Mouse (Mus musculus): ENCODE measurements around the gene Akr7a5.
A peak's percentile ranks its signal among the peaks of the same experiment; 100 is the strongest.

Gene Akr7a5

DNA sequence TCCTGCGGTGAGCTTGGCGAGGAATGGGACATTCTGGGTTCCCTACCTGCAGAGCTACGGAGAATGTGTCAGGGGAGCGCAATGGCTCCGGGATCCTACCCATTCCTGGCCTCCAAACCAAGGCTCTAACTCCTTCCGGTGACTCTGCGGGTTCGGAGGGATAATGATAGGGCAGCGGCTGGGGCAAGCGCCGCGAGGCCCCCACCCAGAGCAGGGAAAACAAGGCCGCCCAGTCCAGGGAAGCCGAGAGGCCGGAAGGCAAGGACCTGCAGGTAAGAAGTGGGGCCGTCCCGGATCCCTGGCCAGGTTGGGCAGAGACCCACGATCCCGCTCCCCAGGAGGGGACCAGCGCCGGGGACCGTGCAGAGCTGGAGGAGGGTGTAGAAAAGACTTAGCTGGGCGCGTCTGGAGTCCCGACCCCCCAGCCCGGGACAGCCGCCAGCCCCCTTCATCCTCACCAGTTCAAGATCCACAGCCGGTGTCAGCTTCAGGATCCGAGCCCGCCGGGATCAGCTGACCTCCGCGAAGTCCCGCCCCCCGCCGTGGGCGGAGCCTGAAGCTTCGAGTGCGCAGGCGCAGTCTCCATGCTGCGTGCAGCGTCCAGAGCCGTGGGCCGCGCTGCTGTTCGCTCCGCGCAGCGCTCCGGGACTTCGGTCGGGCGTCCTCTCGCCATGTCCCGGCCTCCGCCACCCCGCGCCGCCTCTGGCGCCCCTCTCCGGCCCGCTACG, at the start of gene Akr7a5, which contains the start of gene Pqlc2:
TSS of gene Akr7a5 (plus strand) at position 574 of the 728 bp plus-strand sequence.
TSS of gene Pqlc2 (minus strand) at position 538 of the 728 bp plus-strand sequence.
- DNase-seq (ENCODE audit: low read depth, low spot score), result peak; percentile 87

- no peak for DNase-seq (ENCODE audit: low read depth, low spot score)
Observed at GRCm38 (mm10) chr4:139262981-139263380, 47.6 kb upstream of the Akr7a5 start.

GRCm38 (mm10) chr4:139265783-139266499, 44.6 kb upstream of the Akr7a5 start:
- DNase-seq (ENCODE audit: low read depth, low spot score), result no peak

DNA sequence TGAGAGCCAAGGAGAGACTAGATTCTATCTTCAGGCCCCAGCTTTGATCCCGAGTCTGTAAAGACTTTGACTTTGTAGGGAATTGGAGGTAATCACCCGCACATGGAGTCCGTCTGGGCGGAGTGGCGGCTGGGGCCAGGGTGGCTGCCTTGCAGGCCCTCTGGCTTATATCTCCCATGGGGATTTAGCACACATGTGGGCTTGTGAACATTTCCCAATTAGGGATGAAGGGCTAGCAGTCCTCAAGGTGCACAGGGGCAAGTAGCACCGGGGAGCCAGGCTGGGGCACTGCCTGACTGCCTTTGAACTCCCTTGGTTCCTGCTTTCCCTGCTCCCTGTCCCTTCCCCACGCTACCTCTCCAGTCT, 44.1 kb upstream of the Akr7a5 start:
- no peak for DNase-seq (ENCODE audit: low read depth, low spot score)

DNA sequence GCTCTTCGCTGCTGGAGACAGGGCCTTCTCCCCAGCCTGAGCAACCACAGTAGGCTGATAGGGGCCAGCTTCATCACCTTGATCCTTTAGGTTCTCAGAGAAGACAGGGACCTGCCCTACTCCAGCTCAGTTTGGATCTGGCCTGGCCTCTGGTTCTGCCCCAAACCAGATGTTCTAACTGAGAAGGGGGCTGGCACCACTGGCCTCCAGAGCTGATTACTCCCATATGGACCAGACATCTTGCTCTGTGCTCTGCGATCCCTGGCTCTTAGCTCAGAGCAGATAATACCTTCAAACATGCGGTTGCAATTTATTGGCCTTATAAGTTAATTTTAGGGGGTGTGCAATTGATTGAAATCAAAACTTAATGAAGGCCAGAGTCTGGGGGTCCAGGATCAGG, 43.2 kb upstream of the Akr7a5 start:
- no peak for DNase-seq (ENCODE audit: low read depth, low spot score)

DNA sequence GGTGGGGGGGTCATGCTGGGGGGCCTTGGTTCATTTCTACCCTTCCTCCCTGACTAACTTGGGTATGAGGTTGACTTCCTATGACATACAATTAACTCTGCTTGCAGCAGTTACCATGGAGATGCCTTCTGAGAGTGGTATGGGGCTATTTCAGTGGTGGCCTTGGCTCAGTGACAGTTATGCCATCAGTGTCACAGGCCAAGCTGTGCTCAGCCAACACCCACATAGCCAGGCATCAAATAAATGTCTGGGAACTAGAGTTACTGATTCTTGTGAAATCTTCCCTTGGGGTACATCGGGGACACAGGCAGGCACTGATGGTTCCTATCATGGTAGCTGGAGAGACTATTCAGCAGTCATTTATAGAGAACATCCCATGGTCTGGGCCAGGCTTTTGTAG, 42.3 kb upstream of the Akr7a5 start:
- no peak for DNase-seq (ENCODE audit: low read depth, low spot score)

DNA sequence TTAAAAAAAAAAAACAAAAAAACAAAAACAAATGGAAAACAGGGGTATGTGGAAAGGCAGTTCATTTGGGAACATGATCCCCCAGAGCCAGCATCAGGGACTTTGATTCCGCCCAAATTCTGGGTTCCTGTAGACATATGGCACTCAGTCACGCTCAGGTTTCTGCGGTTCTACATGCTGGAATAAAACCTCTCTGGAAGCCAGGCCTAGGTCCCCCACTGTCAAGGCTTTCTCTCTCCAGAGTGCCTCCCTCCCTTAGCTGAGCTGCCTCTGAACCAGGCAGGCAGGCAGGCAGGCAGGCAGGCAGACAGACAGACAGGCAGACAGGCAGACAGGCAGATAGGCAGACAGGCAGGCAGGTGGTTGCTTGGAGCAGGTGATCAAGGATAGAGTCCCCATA, 40.4 kb upstream of the Akr7a5 start:
- no peak for DNase-seq (ENCODE audit: low read depth, low spot score)

GRCm38 (mm10) chr4:139271562-139271961, 39.0 kb upstream of the Akr7a5 start:
- no peak for DNase-seq (ENCODE audit: low read depth, low spot score)

DNA sequence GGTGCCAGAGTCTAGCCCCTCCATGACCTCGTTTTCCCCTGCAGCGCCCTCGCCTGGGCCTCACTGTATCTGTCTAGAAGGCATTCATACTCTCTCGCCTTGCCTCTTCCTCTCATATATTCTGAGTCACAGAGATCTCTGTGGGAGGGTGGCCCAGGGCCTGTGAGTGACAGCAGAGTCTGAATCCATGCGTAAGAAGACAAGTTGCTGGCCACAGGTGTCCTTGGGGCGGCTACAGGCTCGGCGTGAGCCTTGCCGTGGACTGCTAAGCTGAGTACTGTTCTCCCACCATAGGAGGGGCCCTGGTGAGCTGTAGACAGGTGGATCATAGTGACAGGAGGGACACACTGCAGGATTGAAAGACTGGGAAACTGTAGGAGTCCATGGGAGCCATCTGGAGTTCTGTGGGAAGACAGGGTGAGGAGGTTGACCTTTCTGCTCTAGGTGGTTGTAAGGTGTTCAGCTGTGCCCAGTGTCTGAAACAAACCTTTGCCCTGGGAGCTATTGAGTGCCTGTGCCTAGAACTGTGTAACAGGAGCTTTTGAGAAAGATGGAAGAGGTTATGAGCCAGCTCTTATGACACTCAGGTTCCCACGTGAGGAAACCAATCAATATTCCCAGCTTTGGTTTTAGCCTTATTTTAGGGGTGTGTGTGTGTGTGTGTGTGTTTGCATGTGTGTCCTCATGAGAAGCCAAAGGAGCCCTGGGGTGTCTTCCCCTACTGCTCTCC, 37.4 kb upstream of the Akr7a5 start:
- no peak for DNase-seq (ENCODE audit: low read depth, low spot score)

DNA sequence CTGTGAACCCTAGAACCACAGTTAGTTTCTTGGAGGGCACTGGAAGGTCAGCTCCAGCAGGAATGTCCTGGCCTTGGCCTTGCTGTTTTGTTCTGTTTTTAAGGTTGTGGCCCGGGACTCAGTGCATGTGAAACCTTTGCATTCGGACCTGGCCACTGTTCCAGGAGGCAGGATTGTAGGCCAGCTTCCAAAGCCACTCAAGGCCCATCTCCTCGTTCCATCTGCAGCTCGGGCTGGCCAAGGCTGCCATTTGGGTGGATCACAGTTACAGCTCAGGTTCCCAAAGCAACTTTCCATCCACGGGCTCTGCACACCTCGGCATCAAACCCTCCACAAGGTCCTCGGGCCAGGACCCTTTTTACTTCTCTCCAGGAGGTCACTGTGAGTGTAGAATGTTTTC, 36.0 kb upstream of the Akr7a5 start:
- DNase-seq (ENCODE audit: low read depth, low spot score), result no peak

DNA sequence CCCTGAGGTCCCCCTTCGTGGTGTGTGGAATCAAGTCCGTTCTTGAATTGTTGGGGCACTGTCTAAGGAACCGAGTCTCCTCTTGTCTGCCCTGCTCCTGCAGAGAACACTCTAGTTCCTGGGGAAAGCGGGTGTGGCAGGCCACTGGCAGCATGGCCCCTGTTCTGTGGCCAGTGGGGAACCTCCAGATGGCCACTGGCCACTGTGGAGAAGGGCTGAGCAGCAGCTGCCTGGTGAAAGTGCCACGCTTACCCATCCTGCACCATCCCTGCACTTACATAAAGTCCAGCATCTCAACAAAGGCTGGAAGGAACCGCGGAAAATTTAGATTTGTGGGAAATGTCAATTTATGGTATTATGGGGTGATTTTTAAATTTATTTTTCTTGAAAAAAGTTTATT, 34.1 kb upstream of the Akr7a5 start:
- DNase-seq (ENCODE audit: low read depth, low spot score), result no peak

DNA sequence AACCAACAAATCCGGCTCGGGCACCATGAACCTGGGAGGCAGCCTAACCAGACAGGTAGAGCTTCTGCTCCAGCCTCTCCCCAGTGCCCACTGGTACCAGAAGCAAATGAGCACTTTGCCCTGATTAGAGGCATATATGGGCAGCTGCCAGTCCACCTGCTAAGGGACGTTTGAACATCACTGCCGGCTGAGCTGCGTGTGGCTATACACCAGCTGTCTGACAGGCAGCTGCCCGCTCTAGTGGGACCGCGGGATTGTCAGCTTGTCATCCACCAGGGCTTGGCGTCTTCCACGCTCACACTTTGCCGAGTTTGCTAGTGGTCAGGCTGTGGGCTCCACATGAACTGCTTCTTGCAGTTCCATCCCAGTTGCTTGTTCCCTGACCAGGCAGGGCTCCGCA, 30.0 kb upstream of the Akr7a5 start:
- DNase-seq (ENCODE audit: low read depth, low spot score), result no peak

DNA sequence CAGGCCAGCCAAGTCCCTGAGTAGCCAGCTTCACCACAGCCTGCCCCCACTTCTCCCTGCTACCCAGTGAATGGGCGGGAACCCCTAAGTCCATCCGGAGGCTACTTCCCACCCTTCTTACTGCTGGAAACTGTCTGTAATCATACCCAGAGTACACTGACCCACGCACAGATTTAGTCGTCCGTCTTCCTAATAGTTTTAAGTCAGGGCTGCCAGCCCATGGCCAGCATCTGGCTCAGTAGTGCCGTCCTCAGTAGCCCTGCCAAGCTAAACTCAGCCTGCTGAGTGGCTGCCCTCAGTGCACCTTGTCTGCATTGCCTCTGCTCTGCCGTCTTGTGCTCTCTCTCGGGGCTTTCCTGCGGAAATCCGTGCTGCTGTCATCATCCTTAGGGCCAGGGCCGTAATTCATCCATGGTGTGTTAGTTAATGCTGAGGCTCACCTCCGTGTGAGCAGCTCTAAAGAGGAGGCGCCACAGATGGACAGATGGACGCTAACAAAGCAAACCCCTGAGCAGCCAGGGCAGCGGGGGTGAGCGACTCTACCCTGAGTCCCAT, 28.7 kb upstream of the Akr7a5 start:
- no peak for DNase-seq (ENCODE audit: low read depth, low spot score)

GRCm38 (mm10) chr4:139282955-139283417, 27.6 kb upstream of the Akr7a5 start:
- no peak for DNase-seq (ENCODE audit: low read depth, low spot score)

GRCm38 (mm10) chr4:139284877-139285276, 25.7 kb upstream of the Akr7a5 start:
- DNase-seq (ENCODE audit: low read depth, low spot score), result no peak

GRCm38 (mm10) chr4:139286234-139286633, 24.3 kb upstream of the Akr7a5 start:
- no peak for DNase-seq (ENCODE audit: low read depth, low spot score)

- peak; percentile 80 for DNase-seq (ENCODE audit: low read depth, low spot score)
Observed at GRCm38 (mm10) chr4:139287122-139287863, 23.3 kb upstream of the Akr7a5 start.

DNA sequence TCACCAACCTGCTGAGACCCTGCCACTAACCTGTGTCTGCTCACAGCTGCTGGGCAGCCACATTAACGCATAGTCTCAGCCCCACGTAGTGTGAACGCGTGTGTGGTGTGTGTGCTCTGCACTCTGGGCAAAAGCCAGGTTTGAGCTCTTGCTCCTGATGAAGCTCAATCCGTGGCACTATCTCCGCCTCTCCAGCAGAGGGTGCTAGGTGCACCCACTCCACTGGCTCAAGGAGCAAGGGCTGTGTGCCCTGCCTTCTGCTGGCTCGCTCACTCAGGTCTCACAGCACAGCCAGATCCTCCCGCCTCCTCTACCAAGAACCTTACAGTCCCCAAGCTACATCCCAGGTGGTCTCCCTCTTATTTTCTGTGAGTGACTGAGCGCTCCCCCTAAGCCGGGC, 21.5 kb upstream of the Akr7a5 start:
- peak; percentile 62 for DNase-seq (ENCODE audit: low read depth, low spot score)

DNA sequence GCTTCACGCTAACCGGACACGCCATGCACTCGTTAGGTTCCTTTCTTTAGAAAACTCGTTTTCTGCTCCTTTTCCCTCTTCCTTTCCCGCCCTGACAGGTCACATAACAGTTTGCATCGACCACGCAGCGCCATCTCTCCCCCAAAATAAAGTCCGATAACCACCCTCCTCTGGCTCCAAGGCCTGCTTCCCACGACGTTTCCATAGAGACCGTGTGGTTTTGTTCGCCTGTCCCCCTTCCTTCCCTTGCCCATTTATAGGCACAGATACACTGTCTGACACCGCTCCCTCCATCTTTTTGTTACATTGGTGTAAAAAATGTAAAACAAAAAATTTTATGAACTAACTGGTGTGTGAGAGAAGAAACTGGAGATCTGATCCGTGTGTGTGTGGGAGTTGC, 19.4 kb upstream of the Akr7a5 start:
- DNase-seq (ENCODE audit: low read depth, low spot score), result no peak

GRCm38 (mm10) chr4:139292038-139292437, 18.5 kb upstream of the Akr7a5 start:
- DNase-seq (ENCODE audit: low read depth, low spot score), result no peak

GRCm38 (mm10) chr4:139297566-139297965, 13.0 kb upstream of the Akr7a5 start:
- no peak for DNase-seq (ENCODE audit: low read depth, low spot score)
